Mouse (Mus musculus) spleen, embryonic (tissue): ENCODE results near the gene Isyna1.

Experiments used
- CTCF ChIA-PET: fragments of 350-600 bp; sonication (Branson Sonifier 250); formaldehyde crosslinking; loops from one replicate; lab custom pipeline; 2022; lab: Charles Lee

The Isyna1 gene

GRCm38 (mm10) chr8:70601271-70601649 lies 7.1 kb downstream of the Isyna1 start:
- CTCF ChIA-PET = no interaction called here

GRCm38 (mm10) chr8:70602139-70602811 lies 8.1 kb downstream of the Isyna1 start:
- CTCF ChIA-PET = no interaction called here

GRCm38 (mm10) chr8:70604558-70604957 lies 10.4 kb downstream of the Isyna1 start:
- CTCF ChIA-PET = no interaction called here

GRCm38 (mm10) chr8:70605871-70606779 lies 12.0 kb downstream of the Isyna1 start:
- CTCF ChIA-PET = interaction anchor here (0.5 kb wide), 1 partner anchor 1221 kb away, joined by 10 read pairs; no protein-coding TSS in a partner anchor

GRCm38 (mm10) chr8:70606780-70607602 lies 12.8 kb downstream of the Isyna1 start:
- CTCF ChIA-PET = interaction anchor here (0.5 kb wide), 1 partner anchor 1222 kb away, joined by 10 read pairs; no protein-coding TSS in a partner anchor

GRCm38 (mm10) chr8:70607603-70607897 lies 13.4 kb downstream of the Isyna1 start:
- CTCF ChIA-PET = interaction anchor here (0.7 to 1.0 kb wide), 2 partner anchors 31 to 63 kb away, joined by 3 to 5 read pairs; no protein-coding TSS in a partner anchor

GRCm38 (mm10) chr8:70607898-70608748 lies 13.9 kb downstream of the Isyna1 start:
- CTCF ChIA-PET = interaction anchor here (0.6 to 1.0 kb wide), 4 partner anchors 13 to 92 kb away, joined by 3 to 6 read pairs (median 4); no protein-coding TSS in a partner anchor

GRCm38 (mm10) chr8:70608749-70609367 lies 14.7 kb downstream of the Isyna1 start, which contains the start of gene Ssbp4:
Ssbp4 (minus strand) TSS chr8:70608872.
- CTCF ChIA-PET = interaction anchor here (0.7 to 1.0 kb wide), 2 partner anchors 62 to 64 kb away, joined by 5 to 12 read pairs; no protein-coding TSS in a partner anchor

- CTCF ChIA-PET = interaction anchor here (0.6 to 0.7 kb wide), 4 partner anchors 11 to 62 kb away, joined by 3 to 12 read pairs (median 4); no protein-coding TSS in a partner anchor
These were observed 15.2 kb downstream of the Isyna1 start for GRCm38 (mm10) chr8:70609368-70609848.

GRCm38 (mm10) chr8:70609849-70610795 lies 15.9 kb downstream of the Isyna1 start:
- CTCF ChIA-PET = interaction anchor here (0.6 kb wide), 3 partner anchors 12 to 37 kb away, joined by 3 to 5 read pairs (median 4); no protein-coding TSS in a partner anchor

GRCm38 (mm10) chr8:70610796-70611771 lies 16.9 kb downstream of the Isyna1 start:
- CTCF ChIA-PET = interaction anchor here (0.6 to 2.0 kb wide), 4 partner anchors 19 to 116 kb away, joined by 3 to 14 read pairs (median 4); no protein-coding TSS in a partner anchor

- CTCF ChIA-PET = interaction anchor here (0.6 to 2.0 kb wide), 5 partner anchors 13 to 115 kb away, joined by 3 to 14 read pairs (median 4); no protein-coding TSS in a partner anchor
These were observed 17.7 kb downstream of the Isyna1 start for GRCm38 (mm10) chr8:70611849-70612248.

- CTCF ChIA-PET = interaction anchor here (0.6 kb wide), 1 partner anchor 82 kb away, joined by 3 read pairs; no protein-coding TSS in a partner anchor
These were observed 19.6 kb downstream of the Isyna1 start for GRCm38 (mm10) chr8:70613763-70614162.

GRCm38 (mm10) chr8:70614469-70614868 lies 20.3 kb downstream of the Isyna1 start:
- CTCF ChIA-PET = no interaction called here

GRCm38 (mm10) chr8:70615281-70615680 lies 21.1 kb downstream of the Isyna1 start:
- CTCF ChIA-PET = no interaction called here

GRCm38 (mm10) chr8:70615894-70616293 lies 21.7 kb downstream of the Isyna1 start, which contains the start of gene Lrrc25:
Lrrc25 (plus strand) TSS chr8:70616155.
- CTCF ChIA-PET = no interaction called here

- CTCF ChIA-PET = no interaction called here
These were observed 22.5 kb downstream of the Isyna1 start for GRCm38 (mm10) chr8:70616645-70617044.
